Mouse (Mus musculus) neural tube, embryonic 11.5 days (tissue): ENCODE measurements at regions not wholly inside any gene's neighbourhood (a gene's known extent, or its start where the extent isn't known, plus 50 kb on each side); places are given as distances from the start of the nearest gene placed in this dataset. TPM values are rescaled to one million over a fixed set of nuclear protein-coding genes. Genes with fewer than 3 reads are reported as not detected.

ENCODE experiments used
- ATAC-seq: fragments of 200-750 bp; cut with Nextera tagmentation; 2 replicates; pipeline ENCODE4 v1.8.0; 2017; ENCODE audit warnings: moderate number of reproducible peaks, mild to moderate bottlenecking, moderate TSS enrichment, moderate library complexity; ENCODE audit not compliant: insufficient read depth, low FRiP score, low TSS enrichment
- DNase-seq: peaks from one replicate; pipeline ENCODE4 v3.0.0-alpha.2; 2015; ENCODE audit warnings: low spot score
- H3K27ac ChIP-seq: fragments of 300-500 bp; sonication (generic); 2 replicates; pipeline ENCODE4 v1.5.1; 2014; ENCODE audit warnings: low read depth, mild to moderate bottlenecking, low read length
- H3K27me3 ChIP-seq: fragments of 300-500 bp; sonication (generic); 2 replicates; pipeline ENCODE4 v1.6.1; 2014; ENCODE audit warnings: mild to moderate bottlenecking, low read length, mixed read lengths; ENCODE audit not compliant: control insufficient read depth, insufficient read depth
- H3K36me3 ChIP-seq: fragments of 300-500 bp; sonication (generic); 2 replicates; pipeline ENCODE4 v1.6.1; 2014; ENCODE audit warnings: mild to moderate bottlenecking, low read length, moderate library complexity, mixed read lengths; ENCODE audit not compliant: control insufficient read depth, insufficient read depth
- H3K4me1 ChIP-seq: fragments of 300-500 bp; sonication (generic); 2 replicates; pipeline ENCODE4 v1.6.1; 2014; ENCODE audit warnings: low read length, mixed read lengths; ENCODE audit not compliant: control insufficient read depth, insufficient read depth
- H3K4me2 ChIP-seq: fragments of 300-500 bp; sonication (generic); 2 replicates; pipeline ENCODE4 v1.6.1; 2014; ENCODE audit warnings: low read depth, mild to moderate bottlenecking, moderate library complexity
- H3K4me3 ChIP-seq: fragments of 300-500 bp; sonication (generic); 2 replicates; pipeline ENCODE4 v1.5.1; 2014; ENCODE audit warnings: low read depth, low read length
- H3K9ac ChIP-seq: fragments of 300-500 bp; sonication (generic); 2 replicates; pipeline ENCODE4 v1.6.1; 2014; ENCODE audit warnings: mild to moderate bottlenecking, low read length
- H3K9me3 ChIP-seq: fragments of 300-500 bp; sonication (generic); 2 replicates; pipeline ENCODE4 v1.6.1; 2016; ENCODE audit warnings: low read length; ENCODE audit not compliant: control insufficient read depth
- WGBS: fragments of 180-500 bp; shearing (Covaris S2); extraction: QIAGEN DNeasy Blood & Tissue Kit; methylation state at CpG from one replicate; pipeline ENCODE4 v1.1.7; 2014; 5-methylcytosine and 5-hydroxymethylcytosine counted together
- microRNA-seq: library from miRNA; unstranded; fragments of <30 nt; microRNA quantifications from one replicate; pipeline ENCODE4, GENCODE M21; 2016

DNA sequence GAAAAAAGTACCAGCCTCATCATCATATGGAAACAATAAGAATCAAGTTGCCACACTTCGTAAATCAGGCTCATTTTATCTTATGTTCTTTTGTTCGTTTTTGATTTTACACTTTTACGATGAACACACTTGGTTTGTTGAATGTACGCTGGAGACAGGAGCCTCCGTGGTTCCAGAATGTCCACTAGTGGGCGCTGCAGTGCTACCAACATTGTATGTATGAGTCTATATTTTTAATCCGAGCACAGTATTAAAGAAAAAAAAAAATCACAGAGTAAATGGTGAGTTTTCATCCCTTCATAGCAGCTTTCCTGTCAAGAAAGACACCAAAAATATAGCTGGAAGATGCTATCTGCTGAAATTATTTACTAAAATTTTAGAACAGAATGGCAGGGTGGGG lies 60.6 kb upstream of the Zfhx3 start:
- 25% methylated on average over 7 of the region's 7 CpGs for WGBS
- Histone ChIP-seq H3K36me3 (no peaks in the 10 kb centered on the region), H3K4me3 (no peak overlapping the region), H3K9me3 (no peaks in the 10 kb centered on the region), H3K9ac (no peak overlapping the region), H3K4me1 (no peaks in the 10 kb centered on the region), H3K27ac (0 out of 2 replicates have a peak overlapping the region, but pooled peaks have one; percentile 21), H3K4me2 (no peak overlapping the region), H3K27me3 (no peaks in the 10 kb centered on the region)
- ATAC-seq (no peak), DNase-seq (peak; percentile 72)

DNA sequence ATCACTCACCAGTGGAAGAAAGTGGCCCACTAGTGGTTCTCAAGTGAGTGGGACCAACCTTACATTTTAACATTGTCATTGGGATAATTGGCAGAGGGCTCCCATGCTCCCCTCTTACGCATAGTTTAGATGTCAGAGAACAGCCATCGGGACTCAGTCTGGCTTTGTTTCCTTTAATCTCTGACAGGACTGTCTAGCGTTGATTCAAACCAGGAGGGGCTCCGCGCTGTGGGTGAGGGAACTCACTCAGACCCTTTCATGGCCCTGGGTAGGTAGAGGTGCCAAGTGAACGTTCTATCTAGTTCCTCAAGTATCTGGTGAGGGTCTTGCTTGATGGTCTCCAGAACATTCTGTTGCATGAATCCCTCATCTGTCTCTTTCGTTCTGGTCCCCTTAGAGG lies 56.9 kb upstream of the Zfhx3 start:
- Histone ChIP-seq H3K4me2 (no peak overlapping the region), H3K4me1 (no peaks in the 10 kb centered on the region), H3K27ac (peak overlapping the region; percentile 6; the same call in 1 of the 2 replicates), H3K36me3 (no peaks in the 10 kb centered on the region), H3K27me3 (no peaks in the 10 kb centered on the region), H3K4me3 (no peak overlapping the region), H3K9ac (no peak overlapping the region), H3K9me3 (no peaks in the 10 kb centered on the region)
- DNase-seq (no peak), ATAC-seq (no peak)
- WGBS = 59% methylated on average over 7 of the region's 7 CpGs

DNA sequence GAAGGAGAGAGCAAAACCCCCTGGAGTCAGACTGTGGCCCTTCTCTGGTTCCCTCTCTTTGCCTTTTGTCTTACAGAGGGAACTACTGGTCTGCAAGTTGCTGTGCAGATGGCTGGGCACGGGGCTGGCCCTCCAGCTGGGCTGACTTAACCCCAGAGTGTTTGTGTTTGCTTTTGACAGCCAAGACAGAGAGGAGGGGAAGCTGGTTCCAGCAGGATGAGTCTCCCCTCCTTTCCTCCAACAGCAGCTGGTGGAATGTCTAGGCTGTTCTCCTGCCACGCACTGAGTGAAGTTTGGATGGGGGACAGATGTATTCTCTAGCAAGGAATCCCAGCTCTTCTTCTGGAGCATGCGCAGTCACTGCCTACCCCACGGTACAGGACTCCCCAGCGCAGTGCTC lies 56.5 kb upstream of the Zfhx3 start:
- DNase-seq (peak; percentile 50), ATAC-seq (no peak)
- Histone ChIP-seq H3K27ac (no peak overlapping the region), H3K4me3 (no peak overlapping the region), H3K27me3 (no peaks in the 10 kb centered on the region), H3K36me3 (no peaks in the 10 kb centered on the region), H3K4me1 (no peaks in the 10 kb centered on the region), H3K9ac (no peak overlapping the region), H3K9me3 (no peaks in the 10 kb centered on the region), H3K4me2 (no peak overlapping the region)
- 59% methylated on average over 5 of the region's 5 CpGs for WGBS

GRCm38 (mm10) chr8:107886516-107887253 lies 55.8 kb upstream of the Zfhx3 start:
- DNase-seq = no peak

GRCm38 (mm10) chr8:107887333-107887732 lies 55.1 kb upstream of the Zfhx3 start:
- H3K27ac ChIP-seq = no peak overlapping the region

More at GRCm38 (mm10) chr8:107886516-107887253, 55.8 kb upstream of the Zfhx3 start:
- no peak overlapping the region for H3K4me3 ChIP-seq
- H3K4me1 ChIP-seq = no peaks in the 10 kb centered on the region
- no peak overlapping the region for H3K27ac ChIP-seq
- no peak overlapping the region for H3K4me2 ChIP-seq
- no peaks in the 10 kb centered on the region for H3K36me3 ChIP-seq
- 87% methylated on average over 19 of the region's 19 CpGs for WGBS
- no peaks in the 10 kb centered on the region for H3K27me3 ChIP-seq
- no peak overlapping the region for H3K9ac ChIP-seq
- no peaks in the 10 kb centered on the region for H3K9me3 ChIP-seq
- no peak for ATAC-seq

DNA sequence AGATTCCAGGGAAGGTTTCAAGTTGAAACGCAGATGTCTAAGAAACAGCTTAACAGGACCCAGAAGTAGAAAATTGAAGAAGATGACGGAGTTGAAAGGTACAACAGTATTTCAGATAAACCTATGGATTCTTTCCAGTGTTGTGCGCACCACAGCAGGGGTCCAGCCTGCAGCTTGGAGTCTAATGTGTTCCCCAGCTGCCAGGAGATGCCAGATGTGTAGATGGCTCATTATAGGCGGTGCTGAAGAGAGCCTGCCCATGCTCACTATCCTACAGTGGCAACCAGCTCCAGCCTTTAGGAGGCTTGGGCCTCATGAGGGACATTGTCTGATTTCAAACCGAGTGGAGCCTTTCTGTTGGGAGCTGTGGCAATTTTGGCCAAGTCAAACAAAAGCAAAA lies 51.5 kb upstream of the Zfhx3 start:
- H3K9me3 ChIP-seq = no peaks in the 10 kb centered on the region
- H3K4me2 ChIP-seq = no peak overlapping the region
- peak overlapping the region; percentile 23; the same call in 1 of the 2 replicates for H3K27ac ChIP-seq
- no peaks in the 10 kb centered on the region for H3K36me3 ChIP-seq
- no peaks in the 10 kb centered on the region for H3K27me3 ChIP-seq
- no peak overlapping the region for H3K9ac ChIP-seq
- H3K4me3 ChIP-seq = no peak overlapping the region
- no peaks in the 10 kb centered on the region for H3K4me1 ChIP-seq
- DNase-seq (peak; percentile 26), ATAC-seq (no peak)
- 67% methylated on average over 5 of the region's 5 CpGs for whole genome bisulfite sequencing

More at GRCm38 (mm10) chr8:107887333-107887732, 55.1 kb upstream of the Zfhx3 start:
- WGBS = 40% methylated on average over 10 of the region's 10 CpGs
- no peaks in the 10 kb centered on the region for H3K36me3 ChIP-seq
- H3K4me3 ChIP-seq = no peak overlapping the region
- H3K9me3 ChIP-seq = no peaks in the 10 kb centered on the region
- no peak overlapping the region for H3K9ac ChIP-seq
- no peaks in the 10 kb centered on the region for H3K4me1 ChIP-seq
- H3K4me2 ChIP-seq = no peak overlapping the region
- ATAC-seq (no peak), DNase-seq (no peak)
- H3K27me3 ChIP-seq = no peaks in the 10 kb centered on the region

Small RNAs in the stretch of these regions (microRNA-seq; reads per million reads assigned to microRNA genes)
- gene Gm22825 (not detected), gene Gm23646 (not detected)
